Mouse (Mus musculus) thymus, adult 2 months (tissue): ENCODE data around the gene Gsg1. TPM values are rescaled to one million over a fixed set of nuclear protein-coding genes. Genes with fewer than 3 reads are reported as not detected.

Experiments used
- DNase-seq: peaks from one replicate; pipeline ENCODE4 v3.0.0; 2021
- H3K27ac ChIP-seq: fragments of 200-500 bp; 2 replicates; pipeline ENCODE4 v1.5.1; 2012; ENCODE audit warnings: low read length, control low read depth; ENCODE audit not compliant: control insufficient read depth, insufficient read depth
- H3K27me3 ChIP-seq: fragments of 200-500 bp; 2 replicates; pipeline ENCODE4 v1.6.1; 2012; ENCODE audit warnings: mild to moderate bottlenecking, low read length, moderate library complexity, mixed read lengths; ENCODE audit not compliant: control insufficient read depth, insufficient read depth
- H3K36me3 ChIP-seq: fragments of 200-500 bp; 2 replicates; pipeline ENCODE4 v1.6.1; 2012; ENCODE audit warnings: mild to moderate bottlenecking, low read length, moderate library complexity; ENCODE audit not compliant: control insufficient read depth, insufficient read depth
- H3K4me1 ChIP-seq: fragments of 200-500 bp; replicated peaks from 2 replicates; pipeline ENCODE4 v1.6.1; 2012; ENCODE audit warnings: low read length; ENCODE audit not compliant: control insufficient read depth, insufficient read depth
- H3K4me3 ChIP-seq: fragments of 200-500 bp; 2 replicates; pipeline ENCODE4 v1.5.1; 2012; ENCODE audit warnings: mild to moderate bottlenecking, low read length, control low read depth, moderate library complexity; ENCODE audit not compliant: control insufficient read depth, insufficient read depth
- CTCF ChIP-seq: fragments of 200-500 bp; IDR thresholded peaks from 2 replicates; pipeline ENCODE4 v1.5.1; 2012; ENCODE audit warnings: mild to moderate bottlenecking, control low read depth, low read length, moderate library complexity, borderline replicate concordance; ENCODE audit not compliant: control insufficient read depth, poor library complexity, insufficient read depth; ENCODE audit errors: extremely low read depth
- POLR2A ChIP-seq: fragments of 200-500 bp; IDR thresholded peaks from 2 replicates; pipeline ENCODE4 v1.6.1; 2012; ENCODE audit warnings: mild to moderate bottlenecking, low read length, control low read depth, moderate library complexity; ENCODE audit not compliant: control insufficient read depth, poor library complexity, insufficient read depth; ENCODE audit errors: extremely low read depth
- WGBS: fragments of 180-500 bp; shearing (Covaris S2); methylation state at CpG from one replicate; pipeline ENCODE4 v1.1.7; 2018; 5-methylcytosine and 5-hydroxymethylcytosine counted together
- polyA plus RNA-seq: library from polyadenylated mRNA; depleted of rRNA; stranded (reverse); fragments of >200 nt; gene quantifications from 2 replicates; pipeline ENCODE4 v1.2.3, GENCODE M21; 2012

The Gsg1 gene
- polyA plus RNA-seq, 1 experiment = 1.8 TPM

GRCm38 (mm10) chr6:135273066-135273465, 18.9 kb upstream of the Gsg1 start:
- Histone ChIP-seq H3K4me1 (peaks cover 48% of the 10 kb centered on the region), H3K27me3 (no peaks in the 10 kb centered on the region), H3K27ac (no peak overlapping the region; the same call in 1 of the 2 replicates), H3K36me3 (no peaks in the 10 kb centered on the region), H3K4me3 (no peak overlapping the region)
- no peak for TF ChIP-seq CTCF
- no peak for TF ChIP-seq POLR2A
- 3% methylated on average over 6 of the region's 6 CpGs for WGBS
- DNase-seq = peak; percentile 40

GRCm38 (mm10) chr6:135271761-135272160, 17.6 kb upstream of the Gsg1 start:
- Histone ChIP-seq H3K4me1 (peaks cover 53% of the 10 kb centered on the region), H3K4me3 (no peak overlapping the region), H3K27me3 (no peaks in the 10 kb centered on the region), H3K27ac (no peak overlapping the region), H3K36me3 (no peaks in the 10 kb centered on the region)
- no peak for DNase-seq
- WGBS = 53% methylated on average over 2 of the region's 2 CpGs
- TF ChIP-seq CTCF (no peak), POLR2A (no peak)

GRCm38 (mm10) chr6:135269626-135270025, 15.5 kb upstream of the Gsg1 start:
- WGBS = 74% methylated on average over 6 of the region's 6 CpGs
- Histone ChIP-seq H3K4me1 (peaks cover 57% of the 10 kb centered on the region), H3K4me3 (no peak overlapping the region), H3K36me3 (no peaks in the 10 kb centered on the region), H3K27ac (no peak overlapping the region), H3K27me3 (no peaks in the 10 kb centered on the region)
- DNase-seq = no peak
- TF ChIP-seq CTCF = no peak
- no peak for TF ChIP-seq POLR2A

- DNase-seq = no peak
- Histone ChIP-seq H3K27ac (no peak overlapping the region), H3K4me1 (peaks cover 48% of the 10 kb centered on the region), H3K27me3 (no peaks in the 10 kb centered on the region), H3K4me3 (no peak overlapping the region), H3K36me3 (no peaks in the 10 kb centered on the region)
- TF ChIP-seq CTCF (no peak), POLR2A (no peak)
Observed at GRCm38 (mm10) chr6:135268392-135268791, 14.2 kb upstream of the Gsg1 start.

GRCm38 (mm10) chr6:135267221-135267620, 13.1 kb upstream of the Gsg1 start:
- WGBS = 5% methylated on average over 3 of the region's 3 CpGs
- H3K4me3 ChIP-seq = no peak overlapping the region
- H3K4me1 ChIP-seq = peaks cover 40% of the 10 kb centered on the region
- TF ChIP-seq CTCF (no peak), POLR2A (no peak)
- no peaks in the 10 kb centered on the region for H3K36me3 ChIP-seq
- H3K27ac ChIP-seq = no peak overlapping the region
- peak; percentile 29 for DNase-seq
- H3K27me3 ChIP-seq = no peaks in the 10 kb centered on the region

GRCm38 (mm10) chr6:135266056-135266455, 11.9 kb upstream of the Gsg1 start:
- Histone ChIP-seq H3K36me3 (no peaks in the 10 kb centered on the region), H3K4me1 (peaks cover 30% of the 10 kb centered on the region), H3K27me3 (no peaks in the 10 kb centered on the region), H3K4me3 (no peak overlapping the region), H3K27ac (no peak overlapping the region)
- no peak for DNase-seq
- TF ChIP-seq POLR2A = no peak
- TF ChIP-seq CTCF = no peak
- 93% methylated on average over 1 of the region's 1 CpGs for WGBS

GRCm38 (mm10) chr6:135264136-135264535, 10.0 kb upstream of the Gsg1 start:
- 98% methylated on average over 6 of the region's 6 CpGs for WGBS
- Histone ChIP-seq H3K36me3 (no peaks in the 10 kb centered on the region), H3K27ac (no peak overlapping the region), H3K27me3 (no peaks in the 10 kb centered on the region), H3K4me3 (no peak overlapping the region), H3K4me1 (peaks cover 17% of the 10 kb centered on the region)
- no peak for DNase-seq
- no peak for TF ChIP-seq CTCF
- TF ChIP-seq POLR2A = no peak
